Mouse (Mus musculus) C2C12 (cell line): ENCODE results near the gene Gm28038.

Source experiments
- CTCF ChIP-seq: IDR thresholded peaks from one replicate; pipeline ENCODE4 v1.5.1; 2011; ENCODE audit not compliant: control insufficient read depth, insufficient read depth, insufficient read length
- USF1 ChIP-seq: IDR thresholded peaks from one replicate; pipeline ENCODE4 v1.6.1; 2011; ENCODE audit warnings: low read depth, mild to moderate bottlenecking, control low read depth, moderate library complexity

DNA sequence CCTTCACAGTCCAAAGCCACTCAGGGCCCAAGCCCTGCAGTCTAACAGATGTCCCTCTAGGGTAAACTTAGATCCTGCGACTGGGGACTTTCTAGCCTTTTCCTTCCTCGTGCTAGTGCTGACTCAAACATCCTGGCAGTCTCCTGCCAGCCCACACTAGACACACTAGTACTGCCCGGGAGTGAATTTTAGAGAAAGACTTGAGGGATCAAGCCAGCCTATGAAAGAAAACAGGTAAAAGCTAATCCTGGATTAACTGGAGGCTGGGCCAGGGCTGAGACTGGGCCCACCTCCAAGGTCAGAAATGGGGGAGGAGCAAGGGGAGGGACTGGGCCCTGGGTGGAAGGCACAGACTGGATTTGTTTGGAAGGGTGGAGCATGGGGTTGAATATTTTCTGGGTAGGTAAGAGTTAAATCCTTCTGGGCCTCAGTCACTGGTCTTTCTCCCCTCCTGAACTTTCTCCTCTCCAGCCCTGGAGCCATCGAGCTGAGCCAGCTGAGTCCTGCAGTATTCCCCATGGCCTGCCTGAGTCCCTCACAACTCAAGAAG is 14.4 kb upstream of the Gm28038 start:
- TF ChIP-seq USF1: no peak
- TF ChIP-seq CTCF: no peak
